Mouse (Mus musculus): ENCODE data around the gene Fcrlb.

Gene Fcrlb

GRCm38 (mm10) chr1:170868107-170868904 is 44.4 kb downstream of the Fcrlb start:
- peak; percentile 58 for DNase-seq (ENCODE audit: low read depth)

- DNase-seq (ENCODE audit: low read depth): peak; percentile 80
Measured at GRCm38 (mm10) chr1:170867691-170868105, 45.0 kb downstream of the Fcrlb start, which contains the start of gene Atf6. Gene Atf6 (minus strand): TSS chr1:170867771.

- DNase-seq (ENCODE audit: low read depth): peak; percentile 56
Measured at GRCm38 (mm10) chr1:170866992-170867690, 45.6 kb downstream of the Fcrlb start.

- DNase-seq (ENCODE audit: low read depth): no peak
Measured at GRCm38 (mm10) chr1:170865406-170865805, 47.3 kb downstream of the Fcrlb start.

GRCm38 (mm10) chr1:170864754-170865153 is 48.0 kb downstream of the Fcrlb start:
- DNase-seq (ENCODE audit: low read depth): no peak

GRCm38 (mm10) chr1:170864234-170864633 is 48.5 kb downstream of the Fcrlb start:
- no peak for DNase-seq (ENCODE audit: low read depth)

GRCm38 (mm10) chr1:170863033-170863432 is 49.7 kb downstream of the Fcrlb start:
- peak; percentile 69 for DNase-seq (ENCODE audit: low read depth)

- DNase-seq (ENCODE audit: low read depth): no peak
Measured at GRCm38 (mm10) chr1:170862435-170862717, 50.4 kb downstream of the Fcrlb start.

- peak; percentile 40 for DNase-seq (ENCODE audit: low read depth)
Measured at GRCm38 (mm10) chr1:170861671-170862434, 50.9 kb downstream of the Fcrlb start.

GRCm38 (mm10) chr1:170858872-170859271 is 53.9 kb downstream of the Fcrlb start:
- no peak for DNase-seq (ENCODE audit: low read depth)

GRCm38 (mm10) chr1:170857369-170857768 is 55.4 kb downstream of the Fcrlb start:
- DNase-seq (ENCODE audit: low read depth): no peak

Measured in naive thymus-derived CD4-positive, alpha-beta T cell, adult 2 months (primary cell).